Mouse (Mus musculus): ENCODE measurements at regions not wholly inside any gene's neighbourhood (a gene's known extent, or its start where the extent isn't known, plus 50 kb on each side); places are given as distances from the start of the nearest gene placed in this dataset.
A peak's percentile ranks its signal among the peaks of the same experiment; 100 is the strongest.

DNA sequence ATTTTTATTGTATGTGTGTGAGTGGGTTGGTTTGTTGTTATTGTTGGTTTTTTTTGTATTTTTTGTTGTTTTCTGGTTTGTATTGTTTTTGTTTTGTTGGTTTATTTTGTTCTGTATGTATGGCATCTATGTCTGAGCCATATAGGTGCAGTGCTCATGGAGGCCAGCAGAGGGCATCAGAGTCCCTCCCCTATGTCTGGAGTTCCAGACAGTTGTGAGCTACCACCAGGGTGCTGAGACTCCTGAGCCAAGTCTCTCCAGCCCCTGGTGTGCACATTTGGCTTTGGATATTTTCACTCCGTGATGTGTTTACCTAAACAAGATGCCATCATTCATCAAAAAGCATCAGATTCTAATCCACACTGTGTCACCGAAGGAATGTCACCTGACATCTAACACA lies 59.2 kb upstream of the Nudt7 start:
- TF ChIP-seq CTCF (IDR thresholded peaks at IDR 0.05 in 2 of 3, conservative IDR thresholded peaks at IDR 0.05 in 1 of 3; ENCODE audit: control insufficient read depth in 1 of 3, insufficient read depth in 1 of 3, low read depth in 2 of 3, low read length in 3 of 3, poor library complexity in 1 of 3, severe bottlenecking in 1 of 3) (peak; percentile 35 to 57 (median 41)), GABPA (IDR thresholded peaks at IDR 0.05; ENCODE audit: low read depth, low read length) (no peak), GATA1 (IDR thresholded peaks at IDR 0.05; ENCODE audit: low read depth, low read length) (no peak), POLR2A (IDR thresholded peaks at IDR 0.05; ENCODE audit: control insufficient read depth in 1 of 2, insufficient read depth in 1 of 2, low read depth in 1 of 2, low read length in 2 of 2, poor library complexity in 1 of 2) (no peak), SIN3A (IDR thresholded peaks at IDR 0.05; ENCODE audit: low read length) (no peak), ELF1 (IDR thresholded peaks at IDR 0.05; ENCODE audit: low read depth, low read length) (no peak), KAT2A (conservative IDR thresholded peaks at IDR 0.05; ENCODE audit: low read depth, low read length) (no peak), MYB (IDR thresholded peaks at IDR 0.05; ENCODE audit: low read depth, low read length) (no peak), MYC (IDR thresholded peaks at IDR 0.05; ENCODE audit: low read depth, low read length) (no peak), CHD1 (IDR thresholded peaks at IDR 0.05; ENCODE audit: low read depth, low read length) (no peak), MAX (IDR thresholded peaks at IDR 0.05; ENCODE audit: low read length) (no peak), EP300 (IDR thresholded peaks at IDR 0.05; ENCODE audit: low read depth in 1 of 2, low read length in 2 of 2) (no peak)

Measured in MEL (cell line).